In genomic region chr5:139251736-139252080, GRCm38 (mm10) we compare ENCODE assay signal across 8 mouse cellular contexts. TPM values are rescaled to one million over a fixed set of nuclear protein-coding genes. Genes with fewer than 3 reads are reported as not detected.
A peak's percentile ranks its signal among the peaks of the same experiment; 100 is the strongest.
DNase-seq lines count a peak whose midpoint lies in the region; ATAC-seq and TF ChIP-seq lines count a peak whose summit lies in the region.

No protein-coding gene starts in this region.

- ATAC-seq in hindbrain, embryonic 15.5 days (ENCODE audit: low FRiP score, low read depth): peak; percentile 63; the same call in 1 of the 2 replicates
- peak; percentile 62; the same call in 1 of the 2 replicates for ATAC-seq in midbrain, embryonic 13.5 days

- H3K9ac ChIP-seq in hindbrain, embryonic 15.5 days: peak overlapping the region; percentile 79
- H3K9ac ChIP-seq in midbrain, embryonic 13.5 days (replicated peaks): peak overlapping the region; percentile 82

- no peak for TF ChIP-seq POLR2A in kidney, adult 2 months (IDR thresholded peaks at IDR 0.05; ENCODE audit: low read depth, low read length)

- no peaks in the 10 kb centered on the region for H3K36me3 ChIP-seq in kidney, adult 2 months (ENCODE audit: control insufficient read depth, insufficient read depth, low read length)
- peaks cover 35% of the 10 kb centered on the region for H3K36me3 ChIP-seq in hindbrain, embryonic 15.5 days
- H3K36me3 ChIP-seq in midbrain, embryonic 13.5 days: peaks cover 41% of the 10 kb centered on the region

- 0 out of 2 replicates have a peak, but pooled peaks have one; percentile 3 for TF ChIP-seq CTCF in kidney, adult 2 months (conservative IDR thresholded peaks at IDR 0.05; ENCODE audit: insufficient read depth, insufficient read length, low read depth, low read length)

- peak overlapping the region; percentile 36 for H3K27ac ChIP-seq in kidney, adult 2 months (ENCODE audit: insufficient read depth, low read depth, low read length)
- H3K27ac ChIP-seq in brown adipose tissue, adult 24 weeks (replicated peaks; ENCODE audit: low read depth, low read length): peak overlapping the region; percentile 51
- peak overlapping the region; percentile 88 for H3K27ac ChIP-seq in hindbrain, embryonic 15.5 days (replicated peaks)
- peak overlapping the region; percentile 78 for H3K27ac ChIP-seq in midbrain, embryonic 13.5 days

- WGBS in kidney, adult 2 months: 2% methylated on average over 8 of the region's 8 CpGs
- 0% methylated on average over 8 of the region's 8 CpGs for WGBS in hindbrain, embryonic 15.5 days
- WGBS in midbrain, embryonic 13.5 days: 3% methylated on average over 8 of the region's 8 CpGs

- H3K27me3 ChIP-seq in kidney, adult 2 months (replicated peaks; ENCODE audit: control insufficient read depth, insufficient read depth, low read length): no peaks in the 10 kb centered on the region
- H3K27me3 ChIP-seq in hindbrain, embryonic 15.5 days: no peaks in the 10 kb centered on the region
- H3K27me3 ChIP-seq in midbrain, embryonic 13.5 days: no peaks in the 10 kb centered on the region

- no peak for DNase-seq in kidney, adult 2 months
- DNase-seq in kidney, adult 9 months: no peak
- no peak for DNase-seq in layer of hippocampus, adult 8-10 months (ENCODE audit: low spot score in 2 of 2)
- no peak for DNase-seq in right cerebral cortex, postnatal 4 days
- DNase-seq in adrenal gland, postnatal 4 days (ENCODE audit: low spot score in 2 of 2): no peak

- H3K9me3 ChIP-seq in hindbrain, embryonic 15.5 days: no peaks in the 10 kb centered on the region
- no peaks in the 10 kb centered on the region for H3K9me3 ChIP-seq in midbrain, embryonic 13.5 days

- H3K4me3 ChIP-seq in kidney, adult 2 months (ENCODE audit: insufficient read depth, low read depth, low read length): peak overlapping the region; percentile 43
- H3K4me3 ChIP-seq in brown adipose tissue, adult 24 weeks (ENCODE audit: insufficient read depth, low read depth, low read length): peak overlapping the region; percentile 84
- peak overlapping the region; percentile 79 for H3K4me3 ChIP-seq in hindbrain, embryonic 15.5 days
- peak overlapping the region; percentile 81 for H3K4me3 ChIP-seq in midbrain, embryonic 13.5 days (replicated peaks)

- H3K4me2 ChIP-seq in hindbrain, embryonic 15.5 days: peak overlapping the region; percentile 82
- peak overlapping the region; percentile 95 for H3K4me2 ChIP-seq in midbrain, embryonic 13.5 days (replicated peaks)

- H3K4me1 ChIP-seq in kidney, adult 2 months (ENCODE audit: control insufficient read depth, insufficient read depth, low read length): peaks cover 18% of the 10 kb centered on the region
- peaks cover 27% of the 10 kb centered on the region for H3K4me1 ChIP-seq in brown adipose tissue, adult 24 weeks (ENCODE audit: control insufficient read depth, insufficient read depth, insufficient read length, low read length)
- H3K4me1 ChIP-seq in hindbrain, embryonic 15.5 days (replicated peaks): peaks cover 38% of the 10 kb centered on the region
- peaks cover 35% of the 10 kb centered on the region for H3K4me1 ChIP-seq in midbrain, embryonic 13.5 days (replicated peaks)

RNA-seq across cellular contexts. Expression of gene Get4, which starts 0.4 kb away (rescaled TPM):
- 79.3 and 96.2 TPM in 2 replicates for polyA plus RNA-seq in kidney, adult 2 months (2012; rRNA removed)
- polyA plus RNA-seq in brown adipose tissue, adult 24 weeks (2012; ENCODE audit: insufficient read depth, insufficient read length, missing spikeins): 36.7 and 41.1 TPM in 2 replicates
- polyA plus RNA-seq in hindbrain, embryonic 15.5 days (2015; fragmentation: Nextera tagmentation; extraction: Ambion mirVana): 123 and 126 TPM in 2 replicates
- polyA plus RNA-seq in midbrain, embryonic 13.5 days (2015; fragmentation: Nextera tagmentation; extraction: Ambion mirVana): 112 and 116 TPM in 2 replicates
- total RNA-seq in layer of hippocampus, adult 8-10 months (2022): 10 to 100 TPM; 47.8 to 56.9 (median 50.8) TPM
- total RNA-seq in adrenal gland, postnatal 4 days (2021): 100 to 1,000 TPM; 102 to 118 TPM

RNA-seq across cellular contexts. Expression of gene Sun1, which starts 51.3 kb away (rescaled TPM):
- polyA plus RNA-seq in kidney, adult 2 months (2012; rRNA removed): 40.0 and 41.0 TPM in 2 replicates
- 19.0 and 20.1 TPM in 2 replicates for polyA plus RNA-seq in brown adipose tissue, adult 24 weeks (2012; ENCODE audit: insufficient read depth, insufficient read length, missing spikeins)
- polyA plus RNA-seq in hindbrain, embryonic 15.5 days (2015; fragmentation: Nextera tagmentation; extraction: Ambion mirVana): 40.8 and 45.3 TPM in 2 replicates
- polyA plus RNA-seq in midbrain, embryonic 13.5 days (2015; fragmentation: Nextera tagmentation; extraction: Ambion mirVana): 45.9 and 49.1 TPM in 2 replicates
- total RNA-seq in layer of hippocampus, adult 8-10 months (2022): 10 to 100 TPM; 87.2 to 98.8 (median 91.4) TPM
- total RNA-seq in adrenal gland, postnatal 4 days (2021): 10 to 100 TPM; 78.5 to 81.6 TPM

Comparison
In these comparisons a context has a peak if more than half of its experiments do, and no peak if none do; other contexts are left out.
1. H3K27ac ChIP-seq: peak in every context shown above with its lines; median percentile 88 in hindbrain, embryonic 15.5 days; 78 in midbrain, embryonic 13.5 days; 51 in brown adipose tissue, adult 24 weeks; 36 in kidney, adult 2 months.